Mouse (Mus musculus) heart, adult 2 months (tissue): Measurements from ENCODE around the gene Tsfm. TPM values are rescaled to one million over a fixed set of nuclear protein-coding genes. Genes with fewer than 3 reads are reported as not detected.

Source experiments
- DNase-seq, 2 experiments: peaks; one replicate each; pipeline ENCODE4 v3.0.0; 2021
- H3K27ac ChIP-seq: fragments of 200-600 bp; 2 replicates; pipeline ENCODE4 v1.8.1; 2022
- H3K27me3 ChIP-seq: fragments of 200-500 bp; 2 replicates; pipeline ENCODE4 v1.6.1; 2012; ENCODE audit warnings: mild to moderate bottlenecking, low read length, inconsistent platforms, mixed read lengths; ENCODE audit not compliant: control insufficient read depth, insufficient read depth
- H3K36me3 ChIP-seq: fragments of 200-500 bp; 2 replicates; pipeline ENCODE4 v1.6.1; 2012; ENCODE audit warnings: low read length, inconsistent platforms; ENCODE audit not compliant: control insufficient read depth, insufficient read depth
- H3K4me1 ChIP-seq: fragments of 200-500 bp; 2 replicates; pipeline ENCODE4 v1.6.1; 2011; ENCODE audit warnings: low read length; ENCODE audit not compliant: control insufficient read depth, insufficient read depth
- H3K4me3 ChIP-seq: fragments of 200-600 bp; 2 replicates; pipeline ENCODE4 v1.8.1; 2022
- H3K79me2 ChIP-seq: fragments of 200-500 bp; replicated peaks from 2 replicates; pipeline ENCODE4 v1.6.1; 2012; ENCODE audit warnings: mild to moderate bottlenecking, inconsistent platforms, low read length, moderate library complexity, mixed read lengths; ENCODE audit not compliant: control insufficient read depth, insufficient read depth
- H3K9ac ChIP-seq: fragments of 200-500 bp; 2 replicates; pipeline ENCODE4 v1.6.1; 2012; ENCODE audit warnings: low read depth, mild to moderate bottlenecking, control low read depth, inconsistent platforms, low read length, mixed read lengths
- CTCF ChIP-seq: fragments of 200-600 bp; IDR thresholded peaks from 2 replicates; pipeline ENCODE4 v1.8.1; 2022; ENCODE audit warnings: antibody characterized with exemption, mild to moderate bottlenecking, moderate library complexity
- EP300 ChIP-seq: fragments of 200-500 bp; IDR thresholded peaks from 2 replicates; pipeline ENCODE4 v1.6.1; 2011; ENCODE audit warnings: low read depth, low read length, control low read depth; ENCODE audit not compliant: insufficient read depth
- POLR2A ChIP-seq: fragments of 200-500 bp; IDR thresholded peaks from 2 replicates; pipeline ENCODE4 v1.6.1; 2011; ENCODE audit warnings: mild to moderate bottlenecking, low read depth, low read length, control low read depth; ENCODE audit not compliant: insufficient read depth
- WGBS: fragments of 180-500 bp; shearing (Covaris S2); methylation state at CpG from one replicate; pipeline ENCODE4 v1.1.7; 2018; 5-methylcytosine and 5-hydroxymethylcytosine counted together
- intact Hi-C: fragments of 180-260 bp; cut with DNase I; formaldehyde crosslinking; loops from one replicate; pipeline ENCODE4 v1.15.1; 2025
- polyA plus RNA-seq: library from polyadenylated mRNA; depleted of rRNA; stranded (reverse); fragments of >200 nt; gene quantifications from 2 replicates; pipeline ENCODE4 v1.2.3, GENCODE M21; 2012
- total RNA-seq, 2 experiments: library from RNA; stranded (reverse); gene quantifications; 2 replicates each; pipeline ENCODE4 v1.2.3; 2021

Gene Tsfm
- total and polyA plus RNA-seq, 3 experiments = 40.0 to 58.7 (median 50.8) TPM

- no peaks in the 10 kb centered on the region for H3K36me3 ChIP-seq
- peaks cover 13% of the 10 kb centered on the region for H3K27me3 ChIP-seq
- H3K79me2 ChIP-seq = no peaks in the 10 kb centered on the region
- DNase-seq = no peak
- no peak for TF ChIP-seq POLR2A
- TF ChIP-seq EP300 = no peak
- no peak for TF ChIP-seq CTCF
- H3K4me1 ChIP-seq = peaks cover 1% of the 10 kb centered on the region
- intact Hi-C loops = no loop called here
- 42% methylated on average over 5 of the region's 5 CpGs for WGBS
- no peak within 1 kb of the TSS for H3K9ac ChIP-seq
- H3K27ac ChIP-seq = no peak within 1 kb of the TSS
- no peak within 1 kb of the TSS for H3K4me3 ChIP-seq
These were observed 17.3 kb upstream of the Tsfm start, which contains the start of gene Cyp27b1 for GRCm38 (mm10) chr10:127047954-127048353. Gene Cyp27b1 (plus strand): TSS chr10:127048250.

- H3K4me3 ChIP-seq = no peak overlapping the region
- DNase-seq = no peak
- H3K36me3 ChIP-seq = no peaks in the 10 kb centered on the region
- H3K9ac ChIP-seq = no peak overlapping the region
- 89% methylated on average over 6 of the region's 6 CpGs for WGBS
- H3K79me2 ChIP-seq = no peaks in the 10 kb centered on the region
- no peak overlapping the region for H3K27ac ChIP-seq
- peaks cover 2% of the 10 kb centered on the region; the same call in 1 of the 2 replicates for H3K27me3 ChIP-seq
- TF ChIP-seq EP300 (no peak), CTCF (no peak), POLR2A (no peak)
- H3K4me1 ChIP-seq = no peaks in the 10 kb centered on the region
- intact Hi-C loops = no loop called here
These were observed 12.5 kb upstream of the Tsfm start for GRCm38 (mm10) chr10:127043187-127043586.

- WGBS = 22% methylated on average over 5 of the region's 5 CpGs
- Histone ChIP-seq H3K4me3 (peak overlapping the region; percentile 83), H3K9ac (no peak overlapping the region), H3K36me3 (no peaks in the 10 kb centered on the region), H3K27ac (peak overlapping the region; percentile 51; the same call in 1 of the 2 replicates), H3K27me3 (0 out of 2 replicates have a peak, but pooled peaks cover 2% of the 10 kb centered on the region), H3K79me2 (no peaks in the 10 kb centered on the region), H3K4me1 (no peaks in the 10 kb centered on the region)
- TF ChIP-seq CTCF = no peak
- TF ChIP-seq POLR2A = no peak
- no peak for TF ChIP-seq EP300
- DNase-seq = no peak
- intact Hi-C loops = no loop called here
These were observed 12.0 kb upstream of the Tsfm start for GRCm38 (mm10) chr10:127042468-127043115.

GRCm38 (mm10) chr10:127041774-127042338, 11.2 kb upstream of the Tsfm start:
- no peaks in the 10 kb centered on the region for H3K79me2 ChIP-seq
- H3K27me3 ChIP-seq = 0 out of 2 replicates have a peak, but pooled peaks cover 2% of the 10 kb centered on the region
- intact Hi-C loops = no loop called here
- H3K4me1 ChIP-seq = no peaks in the 10 kb centered on the region
- H3K4me3 ChIP-seq = peak overlapping the region; percentile 83
- no peaks in the 10 kb centered on the region for H3K36me3 ChIP-seq
- H3K27ac ChIP-seq = peak overlapping the region; percentile 51
- no peak for TF ChIP-seq EP300
- TF ChIP-seq CTCF = peak; percentile 34
- WGBS = under 1% methylated on average over 44 of the region's 44 CpGs
- peak; percentile 90 to 92 for DNase-seq
- peak overlapping the region; percentile 60 for H3K9ac ChIP-seq

GRCm38 (mm10) chr10:127041274-127041766, 10.7 kb upstream of the Tsfm start, which contains the start of the genes Mettl1 and Eef1akmt3:
Gene Mettl1 (plus strand): TSS chr10:127041414.
Gene Eef1akmt3 (minus strand): TSS chr10:127041513.
- intact Hi-C loops = no loop called here
- Histone ChIP-seq H3K27ac (peak within 1 kb of the TSS; percentile 51), H3K4me1 (no peaks in the 10 kb centered on the region), H3K36me3 (no peaks in the 10 kb centered on the region), H3K79me2 (no peaks in the 10 kb centered on the region), H3K9ac (peak within 1 kb of the TSS; percentile 60), H3K27me3 (0 out of 2 replicates have a peak, but pooled peaks cover 2% of the 10 kb centered on the region), H3K4me3 (peak within 1 kb of the TSS; percentile 83)
- TF ChIP-seq EP300 (no peak), POLR2A (no peak), CTCF (no peak)
- no peak for DNase-seq
- under 1% methylated on average over 28 of the region's 28 CpGs for WGBS
